Mouse (Mus musculus) heart, adult 2 months (tissue): ENCODE measurements around the gene Zswim2.

Source experiments
- CTCF ChIP-seq: fragments of 200-600 bp; IDR thresholded peaks from 2 replicates; pipeline ENCODE4 v1.8.1; 2022; ENCODE audit warnings: antibody characterized with exemption, mild to moderate bottlenecking, moderate library complexity
- POLR2A ChIP-seq: fragments of 200-500 bp; IDR thresholded peaks from 2 replicates; pipeline ENCODE4 v1.6.1; 2011; ENCODE audit warnings: mild to moderate bottlenecking, low read depth, low read length, control low read depth; ENCODE audit not compliant: insufficient read depth

DNA sequence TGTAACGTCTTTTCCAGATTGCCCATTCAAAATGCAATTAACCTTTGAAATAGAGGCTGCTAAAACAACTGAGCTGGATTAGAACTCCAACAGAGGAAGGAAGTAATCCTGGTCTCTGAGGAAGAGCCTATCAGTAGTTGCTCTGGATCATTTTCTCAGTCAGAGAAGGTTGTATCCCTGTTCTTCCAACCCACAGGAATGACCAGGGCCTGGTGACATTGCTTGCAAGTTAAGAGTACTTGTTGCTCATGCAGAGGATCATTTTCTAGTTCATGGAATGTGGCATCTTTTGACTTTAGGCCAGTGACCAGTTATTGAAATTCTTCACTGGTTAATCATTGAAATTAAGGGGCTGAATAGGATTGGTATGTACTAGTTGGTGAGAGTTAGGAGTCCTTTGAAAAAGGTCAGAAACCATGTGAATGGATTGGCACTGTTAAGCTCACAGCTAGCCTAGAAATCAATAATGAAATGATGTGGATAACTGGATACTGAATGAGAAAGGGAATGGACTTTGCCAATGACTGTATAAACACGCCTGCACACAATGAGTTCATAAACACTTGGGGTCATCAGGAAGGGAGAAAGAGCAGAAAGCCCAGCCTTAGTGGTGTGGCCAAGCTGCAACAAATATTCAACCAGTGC, 39.0 kb downstream of the Zswim2 start:
- no peak for TF ChIP-seq CTCF
- no peak for TF ChIP-seq POLR2A
